Mouse (Mus musculus): ENCODE results near the gene Tubb4a. TPM values are rescaled to one million over a fixed set of nuclear protein-coding genes. Genes with fewer than 3 reads are reported as not detected.
"Not testable (repeated sequence)": the region's sequence is repeated elsewhere in the genome, so short reads cannot be mapped to it uniquely, and the experiment has no call there.

Tubb4a gene
- polyA plus RNA-seq (2016; fragmentation: Nextera tagmentation; extraction: Ambion mirVana), result 9.1 and 14.7 TPM in 2 replicates

DNA sequence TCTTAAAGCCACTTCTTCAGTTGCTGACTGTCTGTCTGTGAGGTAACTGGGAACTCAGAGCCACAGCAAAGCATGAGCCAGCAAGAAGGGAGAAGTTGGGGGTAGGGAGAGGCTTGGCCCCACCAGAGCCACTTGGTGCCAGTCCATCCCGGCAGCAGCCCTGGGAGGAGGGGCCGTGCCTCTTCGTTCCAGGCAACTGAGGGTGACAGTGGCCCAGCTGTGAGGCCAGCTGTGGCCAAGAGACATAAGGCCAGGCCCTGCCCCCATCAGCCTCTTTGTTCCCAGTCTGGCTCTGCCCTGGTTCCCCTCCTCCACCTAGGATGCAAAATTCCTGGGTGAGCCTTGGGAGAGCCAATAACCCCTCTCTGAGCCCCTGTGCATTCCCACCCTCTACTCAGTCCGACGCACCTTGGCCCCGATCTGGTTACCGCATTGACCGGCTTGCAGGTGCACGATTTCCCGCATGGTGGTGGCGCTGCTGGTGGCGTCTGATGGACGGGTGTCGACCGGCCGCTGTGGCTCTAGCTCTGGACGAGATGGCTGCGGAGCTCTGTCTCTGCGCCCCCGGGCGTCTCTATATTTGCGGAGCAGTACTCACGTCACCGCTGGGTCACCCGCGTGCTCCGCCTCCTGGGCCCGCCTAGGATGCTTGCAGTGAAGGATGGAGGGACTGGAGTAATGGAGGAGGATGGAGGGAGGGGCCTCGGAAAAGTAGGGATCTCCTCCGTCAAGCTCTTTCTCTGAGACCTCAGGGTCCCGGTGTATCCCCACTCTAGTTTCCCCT lies at the start of gene Tubb4a:
Tubb4a (minus strand) TSS at position 734 of the 784 bp plus-strand sequence.
- DNase-seq (ENCODE audit: low spot score), result no peak
- Histone ChIP-seq H3K36me3 (no peaks in the 10 kb centered on the region), H3K4me1 (peaks cover 10% of the 10 kb centered on the region), H3K9me3 (no peaks in the 10 kb centered on the region), H3K27me3 (ENCODE audit: insufficient read depth, poor library complexity, severe bottlenecking) (peaks cover 41% of the 10 kb centered on the region), H3K27ac (peak within 1 kb of the TSS; percentile 65), H3K4me3 (peak within 1 kb of the TSS; percentile 56)
- WGBS, result 1% methylated on average over 31 of the region's 31 CpGs

DNA sequence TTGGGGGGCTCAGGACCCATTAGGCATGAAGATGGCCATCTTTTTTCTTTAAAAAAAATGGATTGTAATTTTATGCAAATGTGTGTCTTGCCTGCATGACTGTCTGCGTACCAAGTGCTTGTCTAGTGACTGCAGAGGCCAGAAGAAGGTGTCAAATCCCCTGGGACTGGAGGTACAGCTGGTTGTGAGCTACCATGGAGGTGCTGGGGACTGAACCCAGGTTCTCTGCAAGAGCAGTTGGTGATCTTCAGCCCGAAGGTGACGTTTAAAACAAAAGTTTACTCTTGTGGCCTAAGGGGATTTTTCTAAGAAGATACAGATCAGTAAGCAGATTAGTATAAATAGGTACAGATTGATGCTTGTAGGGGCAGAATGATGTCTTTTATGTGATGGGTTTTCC lies 48.1 kb upstream of the Tubb4a start:
- Histone ChIP-seq H3K36me3 (no peaks in the 10 kb centered on the region), H3K27me3 (ENCODE audit: insufficient read depth, poor library complexity, severe bottlenecking) (peaks cover 5% of the 10 kb centered on the region; the same call in 1 of the 2 replicates), H3K4me1 (no peaks in the 10 kb centered on the region), H3K4me3 (no peak overlapping the region), H3K9me3 (no peaks in the 10 kb centered on the region), H3K27ac (no peak overlapping the region)
- 69% methylated on average over 3 of the region's 3 CpGs for WGBS
- no peak for DNase-seq (ENCODE audit: low spot score)

DNA sequence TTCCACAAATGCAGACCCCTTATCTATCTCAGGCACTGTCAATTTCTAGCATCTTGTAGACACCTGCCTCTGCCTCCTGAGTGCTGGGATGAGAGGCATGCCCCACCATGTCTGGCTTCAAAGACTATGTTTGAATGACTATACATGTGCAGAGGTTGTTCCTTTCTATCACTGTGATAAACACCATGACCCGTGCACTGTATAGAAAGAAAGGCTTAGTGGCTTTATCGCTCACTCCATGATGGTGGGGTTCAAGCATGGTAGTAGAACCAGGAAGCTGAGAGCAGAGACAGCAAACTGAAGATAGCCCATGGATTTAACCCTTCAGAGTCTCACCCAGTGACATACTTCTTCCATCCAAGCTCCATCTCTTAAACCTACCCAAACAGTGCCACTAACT lies 47.1 kb upstream of the Tubb4a start:
- no peak for DNase-seq (ENCODE audit: low spot score)
- Histone ChIP-seq H3K9me3 (no peaks in the 10 kb centered on the region), H3K27me3 (ENCODE audit: insufficient read depth, poor library complexity, severe bottlenecking) (peaks cover 5% of the 10 kb centered on the region; the same call in 1 of the 2 replicates), H3K27ac (no peak overlapping the region), H3K4me1 (no peaks in the 10 kb centered on the region), H3K4me3 (no peak overlapping the region), H3K36me3 (no peaks in the 10 kb centered on the region)
- WGBS, result 69% methylated on average over 2 of the region's 2 CpGs

DNA sequence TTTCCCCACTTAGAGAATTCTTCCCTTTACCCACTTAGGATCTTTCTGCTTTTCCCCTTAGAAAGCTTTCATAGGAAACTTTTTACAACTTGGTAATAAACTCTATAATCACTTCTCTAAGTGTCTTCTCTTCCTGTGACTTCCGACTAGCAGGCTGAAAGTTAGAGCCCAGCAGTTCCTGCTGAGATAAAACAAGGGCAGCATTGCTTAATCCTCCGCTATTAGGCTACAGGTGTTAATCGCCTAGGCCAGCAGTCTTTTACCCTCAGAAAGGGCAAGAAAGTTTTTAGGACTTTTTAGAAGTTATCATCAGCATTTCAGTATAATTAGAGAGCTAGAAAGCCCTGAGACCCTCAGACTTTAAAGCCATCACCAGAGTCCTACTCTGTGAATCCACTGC lies 46.4 kb upstream of the Tubb4a start:
- H3K27ac ChIP-seq; H3K4me1 ChIP-seq; H3K27me3 ChIP-seq (ENCODE audit: insufficient read depth, poor library complexity, severe bottlenecking); H3K36me3 ChIP-seq; H3K9me3 ChIP-seq; DNase-seq (ENCODE audit: low spot score); H3K4me3 ChIP-seq: not testable (repeated sequence)
- WGBS, result 6% methylated on average over 3 of the region's 3 CpGs

DNA sequence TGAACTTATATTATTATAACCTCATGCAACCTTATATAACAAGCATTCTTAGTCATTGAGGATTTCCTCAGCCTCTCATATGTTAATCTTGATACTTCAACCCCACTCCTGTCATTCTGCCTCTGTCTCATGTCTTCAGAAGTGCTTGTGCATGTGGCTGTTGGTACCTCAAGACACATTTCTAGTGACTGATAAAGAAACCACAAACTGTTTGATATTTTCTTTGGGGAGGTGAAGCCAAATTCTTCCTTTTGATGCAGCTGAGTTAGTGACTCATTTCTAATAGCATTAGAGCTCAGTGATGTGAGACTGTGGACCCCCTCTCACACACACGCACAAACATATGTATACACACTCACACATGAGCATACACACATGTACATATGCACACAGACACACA lies 44.2 kb upstream of the Tubb4a start:
- Histone ChIP-seq H3K27me3 (ENCODE audit: insufficient read depth, poor library complexity, severe bottlenecking) (peaks cover 12% of the 10 kb centered on the region), H3K27ac (no peak overlapping the region), H3K4me1 (no peaks in the 10 kb centered on the region), H3K36me3 (no peaks in the 10 kb centered on the region), H3K4me3 (no peak overlapping the region), H3K9me3 (no peaks in the 10 kb centered on the region)
- DNase-seq (ENCODE audit: low spot score), result no peak
- WGBS, result 87% methylated on average over 1 of the region's 1 CpGs

DNA sequence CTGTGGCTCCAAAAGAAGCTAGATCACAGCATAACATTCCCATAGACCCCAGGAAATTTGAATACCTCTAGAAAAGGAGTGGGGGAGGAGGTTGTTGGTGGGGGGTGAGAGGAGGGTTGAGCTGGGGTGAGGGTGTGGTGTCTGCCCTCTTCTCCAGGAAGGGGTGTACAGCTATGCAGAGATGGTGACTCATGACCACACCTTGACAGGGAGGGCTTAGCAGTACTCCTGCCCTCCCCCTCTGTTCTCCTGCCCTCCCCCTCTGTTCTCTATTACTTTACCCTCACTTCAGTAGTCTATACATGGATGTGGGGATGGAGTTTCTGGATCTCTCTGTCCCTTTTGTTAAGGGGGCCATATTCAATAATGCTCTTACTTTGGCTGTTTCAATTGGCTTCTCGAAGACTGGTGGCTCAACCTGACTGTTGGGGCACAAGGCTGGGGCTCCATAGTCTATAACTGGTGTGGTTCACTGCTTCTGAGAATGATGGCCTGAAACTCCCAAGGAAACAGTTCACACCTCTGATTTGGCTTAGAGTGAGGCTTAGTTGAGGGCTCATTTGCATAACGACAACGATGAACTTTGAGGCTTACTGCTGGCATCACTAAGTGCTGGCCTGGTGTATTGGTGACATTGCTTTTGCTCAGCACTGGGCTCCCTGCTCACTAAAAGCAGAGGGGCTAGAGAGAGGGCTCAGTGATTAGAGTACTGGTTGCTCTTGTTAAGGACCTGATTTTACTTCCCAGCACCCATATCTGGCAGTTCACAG lies 38.5 kb upstream of the Tubb4a start:
- no peak for DNase-seq (ENCODE audit: low spot score)
- Histone ChIP-seq H3K4me1 (no peaks in the 10 kb centered on the region), H3K27me3 (ENCODE audit: insufficient read depth, poor library complexity, severe bottlenecking) (peaks cover 6% of the 10 kb centered on the region; the same call in 1 of the 2 replicates), H3K4me3 (no peak overlapping the region), H3K27ac (no peak overlapping the region), H3K36me3 (no peaks in the 10 kb centered on the region), H3K9me3 (no peaks in the 10 kb centered on the region)
- 49% methylated on average over 3 of the region's 3 CpGs for WGBS

DNA sequence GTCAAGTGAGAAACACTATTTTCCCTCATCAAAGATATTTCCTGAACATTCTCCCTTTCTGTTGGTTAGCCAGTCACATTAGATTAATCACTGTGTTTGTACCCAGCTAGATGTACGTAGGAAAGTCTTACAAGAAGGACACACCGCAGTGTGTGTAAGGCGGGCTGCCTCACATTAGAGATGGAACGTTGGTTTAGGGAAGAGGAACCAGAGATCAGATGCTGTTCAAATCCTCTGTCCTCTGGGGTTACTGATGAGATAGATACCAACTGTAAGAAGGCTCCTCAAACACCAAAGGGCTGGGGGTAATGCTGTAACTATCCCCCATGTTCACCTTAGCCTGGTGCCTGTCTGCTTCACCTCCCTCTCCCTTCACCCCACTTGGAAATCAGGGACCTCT lies 37.2 kb upstream of the Tubb4a start:
- Histone ChIP-seq H3K27me3 (ENCODE audit: insufficient read depth, poor library complexity, severe bottlenecking) (peaks cover 6% of the 10 kb centered on the region; the same call in 1 of the 2 replicates), H3K4me3 (no peak overlapping the region), H3K36me3 (no peaks in the 10 kb centered on the region), H3K4me1 (no peaks in the 10 kb centered on the region), H3K9me3 (no peaks in the 10 kb centered on the region), H3K27ac (no peak overlapping the region)
- WGBS, result 91% methylated on average over 4 of the region's 4 CpGs
- DNase-seq (ENCODE audit: low spot score), result no peak

DNA sequence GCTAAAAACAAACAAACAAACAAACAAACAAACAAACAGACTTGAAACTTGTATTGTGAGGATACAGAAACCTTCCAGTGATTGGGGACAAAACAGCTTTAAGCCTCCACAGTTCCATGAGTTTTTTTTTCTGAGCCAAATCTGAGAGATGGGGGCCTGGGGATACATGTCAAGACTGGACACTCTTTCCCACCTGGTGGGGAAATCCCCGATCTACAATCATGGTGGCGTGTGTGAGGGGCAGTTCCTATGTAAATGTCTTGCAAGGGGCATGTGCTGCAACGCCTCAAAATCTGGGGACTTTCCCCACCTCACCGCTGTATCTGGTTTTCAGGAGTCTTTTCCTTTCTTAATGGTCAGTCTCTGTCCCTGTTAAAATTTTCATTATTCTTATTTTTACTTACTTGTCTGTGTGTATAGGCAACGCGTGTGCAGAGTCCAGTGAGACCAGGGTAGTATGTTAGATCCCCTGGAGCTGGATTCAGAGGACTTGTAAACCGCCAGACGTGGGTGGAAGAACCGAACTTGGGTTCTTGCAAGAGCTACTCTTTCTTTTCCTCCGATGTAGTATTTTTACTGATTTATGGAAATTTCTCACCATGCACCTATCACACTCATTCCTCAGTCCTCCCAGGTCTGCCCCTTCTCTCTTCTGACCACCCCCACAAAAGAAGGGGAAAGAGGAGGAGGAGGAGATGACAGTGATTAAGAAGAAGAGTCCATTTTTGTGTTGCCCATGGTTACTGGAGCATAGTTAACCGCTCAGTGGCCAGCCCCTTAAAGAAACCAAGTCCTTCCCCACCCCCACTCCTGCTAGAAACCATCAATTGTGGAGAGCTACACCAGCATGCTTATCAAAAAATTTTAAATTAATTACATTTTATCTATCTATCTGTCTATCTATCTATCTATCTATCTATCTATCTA lies 35.9 kb upstream of the Tubb4a start:
- WGBS, result 81% methylated on average over 11 of the region's 11 CpGs
- H3K36me3 ChIP-seq, result no peaks in the 10 kb centered on the region
- H3K27me3 ChIP-seq (ENCODE audit: insufficient read depth, poor library complexity, severe bottlenecking), result peaks cover 2% of the 10 kb centered on the region; the same call in 1 of the 2 replicates
- DNase-seq (ENCODE audit: low spot score), result no peak
- no peak overlapping the region for H3K4me3 ChIP-seq
- peaks cover 11% of the 10 kb centered on the region for H3K4me1 ChIP-seq
- H3K27ac ChIP-seq, result no peak overlapping the region
- H3K9me3 ChIP-seq, result no peaks in the 10 kb centered on the region

DNA sequence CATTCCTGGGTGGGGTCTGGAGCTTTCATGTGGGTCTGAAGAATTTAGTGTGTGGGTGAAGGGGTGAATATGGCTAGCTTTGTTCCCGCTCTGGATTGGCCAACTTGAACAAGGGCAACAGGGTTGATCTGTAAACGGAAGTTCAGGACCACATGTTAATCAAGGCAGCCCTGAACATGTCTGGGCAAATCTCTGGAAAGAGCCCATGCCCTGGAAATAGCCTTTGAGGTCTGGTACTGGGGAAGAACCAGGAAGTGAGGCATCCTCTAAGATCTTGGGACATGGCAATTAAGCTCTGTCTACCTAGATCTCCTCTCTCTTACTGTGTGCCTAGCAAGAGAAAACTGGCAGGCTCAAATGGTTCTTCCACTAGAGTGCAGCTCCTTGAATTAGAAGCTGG lies 34.3 kb upstream of the Tubb4a start:
- H3K27me3 ChIP-seq (ENCODE audit: insufficient read depth, poor library complexity, severe bottlenecking), result no peaks in the 10 kb centered on the region
- DNase-seq (ENCODE audit: low spot score), result no peak
- WGBS, result 79% methylated on average over 2 of the region's 2 CpGs
- peaks cover 12% of the 10 kb centered on the region for H3K4me1 ChIP-seq
- H3K4me3 ChIP-seq, result no peak overlapping the region
- H3K9me3 ChIP-seq, result no peaks in the 10 kb centered on the region
- no peaks in the 10 kb centered on the region for H3K36me3 ChIP-seq
- no peak overlapping the region for H3K27ac ChIP-seq

DNA sequence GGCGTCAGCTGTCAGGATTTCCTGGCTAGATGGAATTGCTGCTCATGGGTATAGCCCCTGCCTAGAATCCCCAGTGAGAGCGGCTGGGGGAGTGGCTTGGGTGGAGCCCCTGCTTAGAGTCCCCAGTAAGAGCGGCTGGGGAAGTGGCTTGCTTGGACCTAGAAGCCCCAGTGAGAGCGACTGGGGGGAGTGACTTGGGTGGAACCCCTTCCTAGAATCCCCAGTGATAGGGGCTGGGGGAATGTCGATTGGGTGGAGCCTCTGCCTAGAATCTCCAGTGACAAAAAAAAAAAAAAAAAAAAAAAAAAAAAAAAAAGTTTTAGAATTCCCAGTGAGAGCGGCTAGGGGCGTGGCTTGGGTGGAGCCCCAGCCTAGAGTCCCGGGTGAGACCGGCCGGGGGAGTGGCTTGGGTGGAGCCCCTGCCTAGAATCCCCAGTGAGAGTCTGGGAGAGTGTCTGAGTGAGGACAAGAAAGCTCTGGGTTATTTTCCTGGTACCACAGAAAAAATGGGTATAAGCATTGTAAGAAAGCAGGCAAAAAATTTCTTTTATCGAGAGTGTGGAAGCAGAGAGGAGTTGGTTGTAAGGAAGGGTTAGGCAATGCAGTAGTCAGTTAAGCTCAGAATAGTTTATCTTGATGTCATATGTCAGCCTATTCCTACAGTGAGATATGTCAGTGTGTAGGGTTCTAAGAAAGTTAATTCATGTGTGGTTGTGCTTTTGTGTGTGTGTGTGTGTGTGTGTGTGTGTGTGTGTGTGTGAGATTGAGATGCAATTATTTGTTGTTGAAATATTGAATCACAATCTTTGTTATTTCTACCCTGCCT lies 31.2 kb upstream of the Tubb4a start:
- Histone ChIP-seq H3K36me3 (no peaks in the 10 kb centered on the region), H3K27me3 (ENCODE audit: insufficient read depth, poor library complexity, severe bottlenecking) (no peaks in the 10 kb centered on the region), H3K27ac (no peak overlapping the region), H3K4me3 (0 out of 2 replicates have a peak overlapping the region, but pooled peaks have one; percentile 31), H3K4me1 (peaks cover 12% of the 10 kb centered on the region), H3K9me3 (no peaks in the 10 kb centered on the region)
- under 1% methylated on average over 11 of the region's 11 CpGs for WGBS
- no peak for DNase-seq (ENCODE audit: low spot score)

DNA sequence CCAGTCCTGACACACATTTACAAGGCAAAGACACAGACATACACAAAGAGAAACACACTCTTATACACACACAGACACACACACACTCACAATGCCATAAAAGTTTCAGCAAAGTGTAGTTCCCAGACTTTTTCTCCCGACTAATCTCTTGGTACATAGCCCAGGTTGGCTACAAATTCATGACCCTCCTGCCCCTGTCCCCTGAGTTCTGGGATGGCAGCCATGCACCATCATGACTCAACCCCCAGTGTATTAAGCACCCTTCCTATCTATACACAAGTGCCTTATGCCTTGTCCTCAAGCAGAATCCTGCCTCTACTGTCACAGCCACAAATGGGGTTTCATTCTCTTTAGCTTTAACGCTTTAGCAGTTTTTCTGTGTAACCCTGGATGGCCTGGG lies 29.2 kb upstream of the Tubb4a start:
- no peak for DNase-seq (ENCODE audit: low spot score)
- Histone ChIP-seq H3K27me3 (ENCODE audit: insufficient read depth, poor library complexity, severe bottlenecking) (no peaks in the 10 kb centered on the region), H3K36me3 (no peaks in the 10 kb centered on the region), H3K4me1 (peaks cover 12% of the 10 kb centered on the region), H3K27ac (no peak overlapping the region), H3K9me3 (no peaks in the 10 kb centered on the region), H3K4me3 (no peak overlapping the region)
- 67% methylated on average over 2 of the region's 2 CpGs for WGBS

Measured in heart, embryonic 10.5 days (tissue).